Mouse (Mus musculus) forebrain, embryonic 14.5 days (tissue): ENCODE results near the gene Psma7. TPM values are rescaled to one million over a fixed set of nuclear protein-coding genes. Genes with fewer than 3 reads are reported as not detected.

Experiments used
- ATAC-seq: fragments of 200-750 bp; cut with Nextera tagmentation; 2 replicates; pipeline ENCODE4 v1.8.0; 2017; ENCODE audit warnings: mild to moderate bottlenecking, moderate library complexity
- DNase-seq: peaks from one replicate; pipeline ENCODE4 v3.0.0-alpha.2; 2015; ENCODE audit warnings: low spot score
- H3K27ac ChIP-seq: fragments of 300-500 bp; sonication (generic); 2 replicates; pipeline ENCODE4 v1.5.1; 2014; ENCODE audit warnings: low read depth, mild to moderate bottlenecking, control low read depth, low read length, moderate library complexity
- H3K27me3 ChIP-seq: fragments of 300-500 bp; sonication (generic); replicated peaks from 2 replicates; pipeline ENCODE4 v1.6.1; 2014; ENCODE audit warnings: low read length, control low read depth, mixed read lengths; ENCODE audit not compliant: control insufficient read depth, insufficient read depth
- H3K36me3 ChIP-seq: fragments of 300-500 bp; sonication (generic); 2 replicates; pipeline ENCODE4 v1.6.1; 2014; ENCODE audit warnings: low read length, control low read depth; ENCODE audit not compliant: control insufficient read depth, insufficient read depth
- H3K4me1 ChIP-seq: fragments of 300-500 bp; sonication (generic); 2 replicates; pipeline ENCODE4 v1.6.1; 2014; ENCODE audit warnings: antibody characterized with exemption, low read length, control low read depth; ENCODE audit not compliant: control insufficient read depth, insufficient read depth
- H3K4me2 ChIP-seq: fragments of 300-500 bp; sonication (generic); 2 replicates; pipeline ENCODE4 v1.6.1; 2014; ENCODE audit warnings: mild to moderate bottlenecking, control low read depth, low read length
- H3K4me3 ChIP-seq: fragments of 300-500 bp; sonication (generic); 2 replicates; pipeline ENCODE4 v1.5.1; 2014; ENCODE audit warnings: low read depth, low read length, control low read depth
- H3K9ac ChIP-seq: fragments of 300-500 bp; sonication (generic); 2 replicates; pipeline ENCODE4 v1.6.1; 2014; ENCODE audit warnings: mild to moderate bottlenecking, low read length, control low read depth, moderate library complexity
- H3K9me3 ChIP-seq: fragments of 300-500 bp; sonication (generic); replicated peaks from 2 replicates; pipeline ENCODE4 v1.6.1; 2016; ENCODE audit warnings: low read length, control low read depth, mixed read lengths; ENCODE audit not compliant: control insufficient read depth
- WGBS: fragments of 180-500 bp; shearing (Covaris S2); extraction: QIAGEN DNeasy Blood & Tissue Kit; methylation state at CpG from one replicate; pipeline ENCODE4 v1.1.7; 2014; 5-methylcytosine and 5-hydroxymethylcytosine counted together
- polyA plus RNA-seq: library from polyadenylated mRNA; unstranded; fragments of >200 nt; fragmentation: Nextera tagmentation; extraction: Ambion mirVana; gene quantifications from 2 replicates; pipeline ENCODE4 v1.2.1, GENCODE M21; 2014

Psma7 gene
- polyA plus RNA-seq, 1 experiment from 2014 or later: 804 TPM

DNA sequence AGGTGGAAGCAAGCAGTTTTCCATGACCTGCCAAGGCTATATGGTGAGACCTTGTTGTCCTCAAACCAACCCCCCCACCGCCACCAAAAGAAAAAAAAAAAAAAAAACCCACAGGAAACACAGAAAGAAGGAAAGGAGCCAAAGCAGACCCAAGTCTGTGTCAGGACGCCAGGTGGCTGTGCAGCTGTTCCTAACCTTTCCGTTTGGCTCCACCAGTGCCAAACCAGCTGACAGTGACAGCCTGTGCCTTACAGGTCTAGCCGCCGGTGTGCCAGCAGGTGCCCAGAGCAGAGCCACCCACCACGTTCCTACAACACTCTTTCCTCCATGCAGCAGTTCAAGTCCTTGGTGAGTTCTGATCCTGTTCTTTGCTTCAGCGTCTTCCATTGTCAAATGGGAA lies 30.7 kb upstream of the Psma7 start:
- ATAC-seq (no peak), DNase-seq (no peak)
- Histone ChIP-seq H3K27ac (no peak overlapping the region), H3K4me3 (no peak overlapping the region), H3K4me1 (peaks cover 11% of the 10 kb centered on the region; the same call in 1 of the 2 replicates), H3K9me3 (no peaks in the 10 kb centered on the region), H3K9ac (no peak overlapping the region), H3K4me2 (no peak overlapping the region), H3K36me3 (peaks cover 27% of the 10 kb centered on the region), H3K27me3 (no peaks in the 10 kb centered on the region)
- 86% methylated on average over 7 of the region's 7 CpGs for WGBS

DNA sequence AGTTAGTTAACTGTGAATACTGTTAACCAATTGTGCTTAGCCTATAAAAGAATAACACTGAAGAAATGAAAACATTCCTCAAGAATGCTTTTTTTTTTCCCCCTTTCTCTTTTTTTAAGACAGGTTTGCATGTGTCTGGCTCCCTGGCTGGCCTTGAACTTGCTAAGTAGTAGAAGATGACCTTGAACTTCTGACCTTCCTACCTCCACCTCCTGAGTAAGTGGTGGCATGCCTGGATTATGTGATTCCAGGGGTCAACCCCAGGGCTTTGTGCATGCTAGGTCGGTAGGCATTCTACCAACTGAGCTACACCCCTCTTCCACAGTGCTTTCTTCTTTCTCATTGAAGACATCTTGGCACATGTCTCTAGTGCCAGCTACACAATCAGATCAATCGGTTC lies 29.4 kb upstream of the Psma7 start:
- Histone ChIP-seq H3K27me3 (no peaks in the 10 kb centered on the region), H3K9me3 (no peaks in the 10 kb centered on the region), H3K4me2 (peak overlapping the region; percentile 91; the same call in 1 of the 2 replicates), H3K27ac (no peak overlapping the region), H3K9ac (no peak overlapping the region), H3K36me3 (peaks cover 35% of the 10 kb centered on the region), H3K4me1 (peaks cover 11% of the 10 kb centered on the region; the same call in 1 of the 2 replicates), H3K4me3 (no peak overlapping the region)
- ATAC-seq: no peak
- DNase-seq: no peak
- WGBS: 86% methylated on average over 2 of the region's 2 CpGs

DNA sequence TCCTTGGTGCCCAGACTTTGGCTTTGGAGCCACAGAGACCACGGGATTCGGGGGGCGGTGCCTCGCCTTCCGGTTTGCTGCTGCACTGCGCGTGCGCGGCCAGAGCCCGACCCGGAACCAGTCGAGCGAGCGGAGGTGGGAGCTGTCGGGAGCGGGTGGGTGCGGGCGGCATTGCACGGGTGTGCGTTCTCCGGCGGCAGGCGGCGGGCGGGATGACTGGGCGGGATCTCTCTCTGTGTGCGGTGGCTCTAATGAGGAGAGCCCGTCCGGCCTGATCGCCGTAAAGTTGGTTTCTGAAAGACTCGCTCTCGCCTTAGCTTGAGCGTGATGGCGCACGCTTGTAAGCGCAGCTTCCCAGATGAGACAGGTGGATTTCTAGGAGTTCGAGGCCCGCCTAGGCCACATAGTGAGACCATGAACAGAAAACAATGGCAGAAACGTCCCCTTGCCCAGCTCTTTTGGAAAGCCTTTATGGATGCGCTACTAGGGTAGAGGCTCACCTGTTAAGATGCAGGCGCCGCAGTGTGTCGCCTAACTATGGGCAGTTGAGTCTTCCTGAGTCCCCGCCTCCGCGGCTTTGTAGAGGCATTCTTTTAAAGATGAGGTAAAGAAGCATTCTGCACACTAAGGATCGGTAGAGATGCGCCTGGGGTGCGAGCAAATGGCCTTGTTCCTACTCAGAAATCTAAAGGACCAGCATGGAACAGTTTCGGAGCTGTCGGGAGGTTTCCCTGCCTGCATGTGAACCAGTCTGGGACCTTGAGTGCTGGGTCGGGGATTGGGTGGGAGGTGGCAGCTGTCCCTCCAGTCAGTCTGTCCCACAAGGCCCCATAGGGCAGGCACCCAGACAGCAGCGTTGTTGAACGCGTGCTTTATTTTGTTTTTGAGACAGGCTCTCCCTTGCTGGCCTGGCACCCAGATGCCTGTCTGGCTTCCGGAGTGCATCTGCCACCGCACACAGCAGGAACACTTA lies 28.5 kb upstream of the Psma7 start, which contains the start of gene Mtg2:
Mtg2 (plus strand) TSS at position 108 of the 973 bp plus-strand sequence.
- H3K9me3 ChIP-seq: no peaks in the 10 kb centered on the region
- H3K27ac ChIP-seq: peak within 1 kb of the TSS; percentile 85
- H3K9ac ChIP-seq: peak within 1 kb of the TSS; percentile 82
- H3K27me3 ChIP-seq: no peaks in the 10 kb centered on the region
- WGBS: 5% methylated on average over 58 of the region's 58 CpGs
- ATAC-seq (peak; percentile 97), DNase-seq (peak; percentile 95)
- H3K4me3 ChIP-seq: peak within 1 kb of the TSS; percentile 65
- peaks cover 35% of the 10 kb centered on the region for H3K36me3 ChIP-seq
- peak within 1 kb of the TSS; percentile 91 for H3K4me2 ChIP-seq
- peaks cover 11% of the 10 kb centered on the region; the same call in 1 of the 2 replicates for H3K4me1 ChIP-seq

- 37% methylated on average over 20 of the region's 20 CpGs for WGBS
- H3K4me2 ChIP-seq: peak overlapping the region; percentile 91
- H3K27me3 ChIP-seq: no peaks in the 10 kb centered on the region
- peak overlapping the region; percentile 65 for H3K4me3 ChIP-seq
- H3K9ac ChIP-seq: peak overlapping the region; percentile 82
- peaks cover 35% of the 10 kb centered on the region for H3K36me3 ChIP-seq
- no peaks in the 10 kb centered on the region for H3K9me3 ChIP-seq
- peak overlapping the region; percentile 85 for H3K27ac ChIP-seq
- peak; percentile 11; the same call in 1 of the 2 replicates for ATAC-seq
- no peak for DNase-seq
- peaks cover 11% of the 10 kb centered on the region; the same call in 1 of the 2 replicates for H3K4me1 ChIP-seq
Measured at GRCm38 (mm10) chr2:180069770-180070480, 27.7 kb upstream of the Psma7 start.

DNA sequence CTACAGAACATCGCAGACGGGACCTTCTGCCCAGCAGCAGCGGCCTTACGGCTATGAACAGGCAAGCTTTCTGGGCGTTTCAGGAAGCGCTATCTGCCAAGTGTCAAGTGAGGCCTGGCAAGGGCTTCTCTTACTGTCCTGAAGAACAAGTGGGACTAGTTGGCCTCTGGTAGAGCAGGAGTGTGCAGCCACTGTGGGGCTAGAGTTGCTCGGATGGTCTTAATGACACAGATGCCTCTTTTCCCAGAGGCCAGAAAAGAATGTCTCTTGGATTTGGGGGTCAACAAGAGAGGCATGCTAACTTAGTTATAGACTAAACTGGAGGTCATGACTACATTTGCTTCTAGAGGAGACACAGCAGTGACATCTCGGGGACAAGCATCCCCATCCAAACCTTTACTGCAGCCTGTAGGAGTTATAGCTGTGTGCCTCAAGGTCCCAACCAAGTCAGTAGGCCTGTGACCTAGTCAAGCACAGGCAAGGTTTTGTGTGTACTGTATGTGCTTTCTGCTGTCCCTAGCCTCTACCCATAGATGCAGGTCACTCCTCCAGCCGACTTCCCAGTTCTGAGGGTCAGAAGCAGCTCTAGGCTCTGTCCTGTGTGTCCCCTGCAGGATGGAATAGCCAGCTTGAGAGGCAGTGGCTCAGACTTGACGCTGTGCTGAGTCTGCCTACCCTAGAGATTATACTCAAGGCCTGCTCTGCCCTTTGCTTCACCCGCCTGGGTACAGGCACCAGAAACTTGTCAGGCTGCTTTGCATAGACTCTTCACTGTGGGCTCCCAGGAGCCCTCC lies 21.3 kb upstream of the Psma7 start:
- Histone ChIP-seq H3K4me1 (no peaks in the 10 kb centered on the region), H3K9ac (no peak overlapping the region), H3K27ac (no peak overlapping the region), H3K9me3 (no peaks in the 10 kb centered on the region), H3K4me3 (no peak overlapping the region), H3K4me2 (no peak overlapping the region), H3K27me3 (no peaks in the 10 kb centered on the region), H3K36me3 (peaks cover 69% of the 10 kb centered on the region)
- DNase-seq (no peak), ATAC-seq (no peak)
- WGBS: 97% methylated on average over 11 of the region's 11 CpGs

DNA sequence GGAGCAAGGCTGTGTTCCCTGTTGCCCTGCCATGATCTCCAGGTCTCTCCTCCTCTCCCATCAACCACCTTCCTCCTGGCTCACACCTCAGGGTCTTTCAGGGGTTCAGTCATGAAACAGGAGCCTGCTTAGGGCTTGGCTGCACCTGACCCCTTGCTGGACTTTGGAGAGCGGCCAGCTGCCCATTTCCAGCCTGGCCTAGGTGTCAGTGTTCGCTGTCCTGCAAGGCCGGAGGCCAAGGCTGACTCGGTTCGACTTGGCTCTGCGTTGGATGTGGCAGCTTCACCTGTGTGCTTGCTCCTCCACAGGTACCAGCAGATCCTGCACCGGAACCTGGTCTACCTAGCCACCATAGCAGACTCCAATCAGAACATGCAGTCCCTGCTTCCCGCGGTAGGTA lies 10.8 kb upstream of the Psma7 start:
- ATAC-seq (no peak), DNase-seq (no peak)
- Histone ChIP-seq H3K27ac (no peak overlapping the region), H3K9ac (no peak overlapping the region), H3K36me3 (peaks cover 56% of the 10 kb centered on the region), H3K4me2 (no peak overlapping the region), H3K27me3 (no peaks in the 10 kb centered on the region), H3K4me1 (no peaks in the 10 kb centered on the region), H3K9me3 (no peaks in the 10 kb centered on the region), H3K4me3 (no peak overlapping the region)
- 98% methylated on average over 9 of the region's 9 CpGs for WGBS

DNA sequence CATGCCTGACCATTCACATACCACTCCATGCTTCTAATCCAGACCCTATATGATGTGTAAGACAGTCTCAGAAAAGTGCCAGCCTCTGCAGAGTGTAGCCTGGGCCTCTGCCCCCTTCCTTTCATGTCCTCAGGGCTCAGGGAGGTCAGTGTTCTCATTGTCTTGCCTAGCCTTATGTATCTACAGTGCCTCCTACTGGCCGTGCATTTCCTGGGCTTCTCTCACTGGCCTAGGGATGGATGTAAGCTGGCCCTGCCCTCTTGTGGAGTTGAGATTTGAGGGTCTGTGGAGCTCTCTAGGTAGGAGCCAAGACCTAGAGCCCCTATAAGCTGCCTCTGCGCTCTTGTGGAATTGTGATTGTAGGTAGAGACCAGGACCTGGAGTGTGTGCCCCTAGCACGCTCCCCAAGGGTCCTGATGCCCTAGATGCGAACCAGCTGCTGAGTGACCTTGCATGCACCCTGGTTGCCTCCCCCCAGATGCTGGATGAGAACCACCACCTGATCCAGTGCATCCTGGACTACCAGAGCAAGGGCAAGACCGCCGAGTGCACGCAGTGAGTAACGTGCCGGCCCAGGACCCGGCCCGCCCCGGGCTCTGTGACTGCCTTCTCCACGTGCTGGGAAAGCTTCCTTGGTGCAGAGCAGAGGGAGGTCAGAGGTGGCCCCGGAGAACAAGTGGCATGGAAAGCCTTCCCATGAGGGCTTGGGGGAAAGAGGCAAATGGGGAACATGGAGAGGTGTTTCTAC lies 9.9 kb upstream of the Psma7 start:
- Histone ChIP-seq H3K9ac (no peak overlapping the region), H3K27me3 (no peaks in the 10 kb centered on the region), H3K36me3 (peaks cover 47% of the 10 kb centered on the region), H3K4me3 (no peak overlapping the region), H3K4me2 (no peak overlapping the region), H3K9me3 (no peaks in the 10 kb centered on the region), H3K4me1 (no peaks in the 10 kb centered on the region), H3K27ac (no peak overlapping the region)
- WGBS: 93% methylated on average over 14 of the region's 14 CpGs
- DNase-seq (no peak), ATAC-seq (0 out of 2 replicates have a peak, but pooled peaks have one; percentile 8)

DNA sequence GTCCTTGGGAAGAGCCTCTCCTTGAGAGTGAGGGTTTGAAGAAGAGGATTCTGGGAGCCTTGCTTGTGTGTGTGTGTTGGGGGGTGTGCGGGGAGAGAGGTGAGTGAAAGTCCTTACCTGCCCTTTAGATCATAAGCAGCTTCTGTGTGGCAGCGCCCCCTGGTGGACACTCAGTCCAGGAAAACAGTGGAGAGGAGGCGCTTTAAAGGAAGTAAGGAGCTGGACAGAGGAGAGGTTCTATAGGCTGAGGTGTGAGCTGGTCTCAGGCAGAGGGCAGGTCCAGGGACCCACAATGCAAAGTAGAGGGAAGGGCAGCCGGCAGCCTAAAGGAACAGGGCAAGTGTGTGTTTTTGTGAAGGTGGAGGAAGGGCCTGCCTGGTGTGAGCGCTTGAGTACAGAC lies 8.8 kb upstream of the Psma7 start:
- ATAC-seq: peak; percentile 47

More for the DNA sequence above, 8.8 kb upstream of the Psma7 start:
- Histone ChIP-seq H3K4me3 (no peak overlapping the region), H3K27ac (no peak overlapping the region), H3K4me1 (no peaks in the 10 kb centered on the region), H3K27me3 (no peaks in the 10 kb centered on the region), H3K9ac (no peak overlapping the region), H3K4me2 (no peak overlapping the region), H3K36me3 (peaks cover 40% of the 10 kb centered on the region), H3K9me3 (no peaks in the 10 kb centered on the region)
- 26% methylated on average over 5 of the region's 5 CpGs for WGBS
- peak; percentile 74 for DNase-seq
